ENCODE assay signal across 8 mouse cellular contexts in the genomic region with DNA sequence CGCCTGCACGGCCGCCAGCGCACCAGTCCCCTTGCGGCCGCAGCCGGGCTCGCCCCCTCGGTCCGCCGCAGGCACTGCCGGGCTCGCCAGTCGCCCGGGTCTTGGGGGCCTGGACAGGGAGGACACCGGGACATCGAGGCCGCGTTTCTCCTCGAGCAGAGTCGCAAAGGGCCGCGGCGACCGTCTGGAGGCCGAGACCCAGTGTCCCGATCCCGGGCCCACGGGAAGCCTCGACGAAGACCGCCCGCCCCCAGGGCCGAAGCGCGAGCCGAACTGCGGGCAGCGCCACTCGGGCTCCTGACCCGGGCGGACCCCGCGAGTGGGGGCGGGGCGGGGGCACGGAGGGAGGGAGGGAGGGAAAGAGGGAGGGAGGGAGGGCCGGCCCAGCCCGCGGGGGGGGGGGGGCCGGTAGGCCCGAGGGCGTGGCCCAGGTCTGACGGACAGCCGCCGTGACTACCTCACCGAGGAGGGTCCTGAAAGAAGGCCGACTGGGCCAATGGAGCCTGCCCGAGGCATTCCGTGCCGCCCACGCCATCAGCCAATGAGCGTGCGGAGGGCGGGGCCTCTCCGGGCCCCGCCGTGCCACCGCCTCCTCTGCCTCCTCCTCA. TPM values are rescaled to one million over a fixed set of nuclear protein-coding genes. Genes with fewer than 3 reads are reported as not detected.
DNase-seq lines count a peak whose midpoint lies in the region; ATAC-seq lines count a peak whose summit lies in the region.
"Not testable (repeated sequence)": the region's sequence is repeated elsewhere in the genome, so short reads cannot be mapped to it uniquely, and the experiment has no call there.

No protein-coding gene starts in this region.

- ATAC-seq in intestine, embryonic 14.5 days (replicated peaks; ENCODE audit: low FRiP score, low TSS enrichment, low read depth): peak; percentile 96

- H3K9ac ChIP-seq in intestine, embryonic 14.5 days (ENCODE audit: low read length): peak overlapping the region; percentile 62

- H3K36me3 ChIP-seq in intestine, embryonic 14.5 days (ENCODE audit: control insufficient read depth, insufficient read depth, low read length): peaks cover 19% of the 10 kb centered on the region

- DNase-seq in adrenal gland, adult 18-20 months (ENCODE audit: low spot score in 2 of 2): peak; percentile 87 to 88
- peak; percentile 80 for DNase-seq in embryo, embryonic 10.5 days (ENCODE audit: low spot score)
- DNase-seq in gastrocnemius, postnatal 14 days: peak; percentile 87
- DNase-seq in intestine, embryonic 14.5 days (ENCODE audit: low spot score): peak; percentile 92
- DNase-seq in left cerebral cortex, postnatal 14 days (ENCODE audit: low spot score in 2 of 2): peak; percentile 67 to 77
- peak; percentile 84 for DNase-seq in mesoderm, embryonic 11.5 days (ENCODE audit: low read depth, low spot score)
- DNase-seq in right cerebral cortex, postnatal 25 days: peak; percentile 80
- peak; percentile 79 to 84 for DNase-seq in urinary bladder, postnatal 36 days (ENCODE audit: low spot score in 2 of 2)

- H3K27me3 ChIP-seq in intestine, embryonic 14.5 days (replicated peaks; ENCODE audit: control insufficient read depth, insufficient read depth, low read length): not testable (repeated sequence)

- H3K4me1 ChIP-seq in intestine, embryonic 14.5 days (replicated peaks; ENCODE audit: control insufficient read depth, insufficient read depth, low read length): not testable (repeated sequence)

- H3K4me3 ChIP-seq in intestine, embryonic 14.5 days (ENCODE audit: low read depth, low read length): peak overlapping the region; percentile 43

- peak overlapping the region; percentile 55 for H3K4me2 ChIP-seq in intestine, embryonic 14.5 days (ENCODE audit: low read length)

- not testable (repeated sequence) for H3K9me3 ChIP-seq in intestine, embryonic 14.5 days (ENCODE audit: control insufficient read depth, low read length)

- 0% methylated on average over 29 of the region's 69 CpGs for WGBS in intestine, embryonic 14.5 days

- peak overlapping the region; percentile 87 for H3K27ac ChIP-seq in intestine, embryonic 14.5 days (ENCODE audit: low read depth)

- intact Hi-C loops in gastrocnemius, postnatal 14 days (cut with DNase I; ENCODE audit: low total_unique reads): not testable (repeated sequence)
- intact Hi-C loops in left cerebral cortex, postnatal 14 days (cut with DNase I): loop anchor here (2.0 kb wide), 1 partner anchor 75 kb away; a partner anchor contains a TSS

RNA-seq across cellular contexts. Expression of a gene that starts 0.4 kb away (rescaled TPM):
- 10 to 100 TPM; 42.9 to 47.6 TPM for total RNA-seq in adrenal gland, adult 18-20 months (2021)
- 10 to 100 TPM; 26.2 to 29.5 TPM for total RNA-seq in gastrocnemius, postnatal 14 days (2021)
- 37.6 and 45.9 TPM in 2 replicates for polyA plus RNA-seq in intestine, embryonic 14.5 days (2014; fragmentation: Nextera tagmentation; extraction: Ambion mirVana)
- 10 to 100 TPM; 83.4 to 84.4 TPM for total RNA-seq in left cerebral cortex, postnatal 14 days (2021)

Comparison
In these comparisons a context has a peak if more than half of its experiments do, and no peak if none do; other contexts are left out.
1. Peak in every context shown above with its lines: DNase-seq, ATAC-seq, H3K4me3 ChIP-seq and H3K27ac ChIP-seq.